Mouse (Mus musculus) kidney, adult 2 months (tissue): ENCODE results near the gene Slc25a11. TPM values are rescaled to one million over a fixed set of nuclear protein-coding genes. Genes with fewer than 3 reads are reported as not detected.
A peak's percentile ranks its signal among the peaks of the same experiment; 100 is the strongest.

Experiments used
- DNase-seq: peaks from one replicate; pipeline ENCODE4 v3.0.0; 2021
- H3K27ac ChIP-seq: fragments of 200-500 bp; 2 replicates; pipeline ENCODE4 v1.5.1; 2012; ENCODE audit warnings: low read depth, low read length, control low read depth, inconsistent platforms; ENCODE audit not compliant: insufficient read depth
- H3K27me3 ChIP-seq: fragments of 200-500 bp; replicated peaks from 2 replicates; pipeline ENCODE4 v1.6.1; 2012; ENCODE audit warnings: mild to moderate bottlenecking, moderate library complexity, low read length, inconsistent platforms; ENCODE audit not compliant: control insufficient read depth, insufficient read depth
- H3K36me3 ChIP-seq: fragments of 200-500 bp; 2 replicates; pipeline ENCODE4 v1.6.1; 2012; ENCODE audit warnings: mild to moderate bottlenecking, moderate library complexity, low read length, inconsistent platforms; ENCODE audit not compliant: control insufficient read depth, insufficient read depth
- H3K4me1 ChIP-seq: fragments of 200-500 bp; 2 replicates; pipeline ENCODE4 v1.6.1; 2011; ENCODE audit warnings: low read length; ENCODE audit not compliant: control insufficient read depth, insufficient read depth
- H3K4me3 ChIP-seq: fragments of 200-500 bp; 2 replicates; pipeline ENCODE4 v1.5.1; 2011; ENCODE audit warnings: mild to moderate bottlenecking, low read depth, low read length, control low read depth; ENCODE audit not compliant: insufficient read depth
- CTCF ChIP-seq: fragments of 200-500 bp; conservative IDR thresholded peaks from 2 replicates; pipeline ENCODE4 v1.5.1; 2011; ENCODE audit warnings: low read depth, mild to moderate bottlenecking, control low read depth, low read length, moderate library complexity, mixed read lengths; ENCODE audit not compliant: insufficient read depth, insufficient read length
- POLR2A ChIP-seq: fragments of 200-500 bp; IDR thresholded peaks from one replicate; pipeline ENCODE4 v1.6.1; 2011; ENCODE audit warnings: low read depth, low read length, control low read depth
- WGBS: fragments of 180-500 bp; shearing (Covaris S2); methylation state at CpG from one replicate; pipeline ENCODE4 v1.1.7; 2018; 5-methylcytosine and 5-hydroxymethylcytosine counted together
- polyA plus RNA-seq: library from polyadenylated mRNA; depleted of rRNA; stranded (reverse); fragments of >200 nt; gene quantifications from 2 replicates; pipeline ENCODE4 v1.2.3, GENCODE M21; 2012

Slc25a11 gene
- polyA plus RNA-seq, 1 experiment, result 281 TPM

DNA sequence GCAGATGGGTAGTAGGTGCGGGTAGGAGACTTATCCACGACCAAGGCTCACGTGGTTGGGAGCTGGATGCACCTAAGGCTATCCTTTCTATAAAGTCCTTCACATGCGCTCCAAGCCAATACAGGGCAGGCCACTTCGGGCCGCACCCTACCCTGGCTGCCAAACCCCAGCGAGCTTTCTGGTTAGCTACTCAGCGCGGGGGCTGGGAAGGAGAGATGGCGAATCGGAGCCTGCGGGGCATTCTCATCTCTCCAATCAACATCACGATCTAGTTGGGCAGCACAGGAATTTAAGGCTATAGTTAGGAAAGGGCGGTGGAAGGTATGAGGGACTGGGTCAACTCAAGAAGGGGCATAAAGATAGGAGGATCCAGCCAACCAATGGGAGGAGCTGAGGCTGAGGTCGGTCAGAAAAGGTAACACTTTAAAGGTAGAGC is 21.1 kb upstream of the Slc25a11 start:
- Histone ChIP-seq H3K27ac (peak overlapping the region; percentile 28; the same call in 1 of the 2 replicates), H3K4me1 (peaks cover 8% of the 10 kb centered on the region; the same call in 1 of the 2 replicates), H3K27me3 (no peaks in the 10 kb centered on the region), H3K4me3 (peak overlapping the region; percentile 46), H3K36me3 (peaks cover 7% of the 10 kb centered on the region; the same call in 1 of the 2 replicates)
- TF ChIP-seq POLR2A, result no peak
- TF ChIP-seq CTCF, result no peak
- DNase-seq, result no peak
- under 1% methylated on average over 15 of the region's 15 CpGs for WGBS

GRCm38 (mm10) chr11:70667271-70668150 is 20.2 kb upstream of the Slc25a11 start:
- H3K4me3 ChIP-seq, result 0 out of 2 replicates have a peak overlapping the region, but pooled peaks have one; percentile 4
- peaks cover 7% of the 10 kb centered on the region; the same call in 1 of the 2 replicates for H3K36me3 ChIP-seq
- H3K27me3 ChIP-seq, result no peaks in the 10 kb centered on the region
- DNase-seq, result no peak
- 43% methylated on average over 14 of the region's 14 CpGs for WGBS
- H3K27ac ChIP-seq, result peak overlapping the region; percentile 46
- TF ChIP-seq CTCF (no peak), POLR2A (no peak)
- peaks cover 8% of the 10 kb centered on the region; the same call in 1 of the 2 replicates for H3K4me1 ChIP-seq

GRCm38 (mm10) chr11:70666687-70667086 is 19.4 kb upstream of the Slc25a11 start:
- Histone ChIP-seq H3K27ac (no peak overlapping the region), H3K27me3 (no peaks in the 10 kb centered on the region), H3K4me3 (no peak overlapping the region), H3K4me1 (peaks cover 5% of the 10 kb centered on the region; the same call in 1 of the 2 replicates), H3K36me3 (peaks cover 7% of the 10 kb centered on the region; the same call in 1 of the 2 replicates)
- no peak for DNase-seq
- TF ChIP-seq CTCF (no peak), POLR2A (no peak)
- 92% methylated on average over 8 of the region's 8 CpGs for WGBS

- peaks cover 7% of the 10 kb centered on the region; the same call in 1 of the 2 replicates for H3K36me3 ChIP-seq
- no peak for DNase-seq
- TF ChIP-seq CTCF, result peak; percentile 34; the same call in 1 of the 2 replicates
- TF ChIP-seq POLR2A, result no peak
- WGBS, result 92% methylated on average over 9 of the region's 9 CpGs
- no peak overlapping the region for H3K4me3 ChIP-seq
- H3K27ac ChIP-seq, result no peak overlapping the region
- no peaks in the 10 kb centered on the region for H3K27me3 ChIP-seq
- H3K4me1 ChIP-seq, result peaks cover 5% of the 10 kb centered on the region; the same call in 1 of the 2 replicates
These were observed 17.5 kb upstream of the Slc25a11 start for GRCm38 (mm10) chr11:70664741-70665140.

GRCm38 (mm10) chr11:70663957-70664356 is 16.7 kb upstream of the Slc25a11 start:
- no peak for TF ChIP-seq CTCF
- TF ChIP-seq POLR2A, result no peak
- WGBS, result 83% methylated on average over 6 of the region's 6 CpGs
- Histone ChIP-seq H3K4me3 (no peak overlapping the region), H3K27me3 (no peaks in the 10 kb centered on the region), H3K4me1 (peaks cover 5% of the 10 kb centered on the region; the same call in 1 of the 2 replicates), H3K36me3 (peaks cover 7% of the 10 kb centered on the region; the same call in 1 of the 2 replicates), H3K27ac (no peak overlapping the region)
- no peak for DNase-seq

DNA sequence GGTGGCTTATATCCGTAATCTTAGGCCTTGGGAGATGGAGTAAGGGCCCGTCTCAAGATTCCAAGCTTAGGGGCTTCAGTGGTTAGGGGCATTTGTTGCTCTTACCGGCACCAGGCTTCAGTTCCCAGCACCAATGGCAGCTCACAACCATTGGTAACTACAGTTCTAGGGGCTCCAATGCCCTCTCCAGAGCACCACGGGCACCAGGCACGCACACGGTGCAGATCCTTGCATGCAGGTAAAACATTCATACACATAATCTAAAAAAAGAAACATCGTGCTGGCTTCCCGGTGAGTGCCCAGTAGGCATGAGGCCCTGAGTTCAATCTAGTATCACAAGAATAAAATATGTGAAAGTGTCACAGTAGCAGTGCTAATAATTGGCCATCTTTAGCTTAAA is 15.8 kb upstream of the Slc25a11 start:
- 90% methylated on average over 8 of the region's 8 CpGs for WGBS
- no peak for TF ChIP-seq CTCF
- no peak for TF ChIP-seq POLR2A

DNA sequence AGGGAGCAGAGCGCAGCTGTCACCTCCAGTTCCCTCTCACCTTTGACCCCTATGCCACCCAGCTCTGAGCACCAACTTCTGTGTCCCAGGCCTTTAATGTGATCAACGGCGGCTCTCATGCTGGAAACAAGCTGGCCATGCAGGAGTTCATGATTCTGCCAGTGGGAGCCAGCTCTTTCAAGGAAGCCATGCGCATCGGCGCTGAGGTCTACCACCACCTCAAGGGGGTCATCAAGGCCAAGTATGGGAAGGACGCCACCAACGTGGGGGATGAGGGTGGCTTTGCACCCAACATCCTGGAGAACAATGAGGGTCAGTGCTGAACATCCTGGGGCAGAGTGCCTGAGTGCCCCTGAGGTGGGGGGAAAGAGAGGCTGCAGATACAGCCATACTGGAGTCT is 13.3 kb upstream of the Slc25a11 start:
- DNase-seq, result no peak
- no peak for TF ChIP-seq CTCF
- H3K4me3 ChIP-seq, result no peak overlapping the region

More for the DNA sequence above, 15.8 kb upstream of the Slc25a11 start:
- DNase-seq, result no peak
- peaks cover 5% of the 10 kb centered on the region; the same call in 1 of the 2 replicates for H3K4me1 ChIP-seq
- H3K27me3 ChIP-seq, result no peaks in the 10 kb centered on the region
- no peak overlapping the region for H3K27ac ChIP-seq
- H3K4me3 ChIP-seq, result no peak overlapping the region
- peaks cover 7% of the 10 kb centered on the region; the same call in 1 of the 2 replicates for H3K36me3 ChIP-seq

More for the DNA sequence above, 13.3 kb upstream of the Slc25a11 start:
- 82% methylated on average over 8 of the region's 8 CpGs for WGBS
- Histone ChIP-seq H3K27ac (no peak overlapping the region), H3K36me3 (peaks cover 7% of the 10 kb centered on the region; the same call in 1 of the 2 replicates), H3K27me3 (no peaks in the 10 kb centered on the region), H3K4me1 (0 out of 2 replicates have a peak, but pooled peaks cover 2% of the 10 kb centered on the region)
